Mouse (Mus musculus): Measurements from ENCODE around the gene Slc25a19. TPM values are rescaled to one million over a fixed set of nuclear protein-coding genes. Genes with fewer than 3 reads are reported as not detected.
A peak's percentile ranks its signal among the peaks of the same experiment; 100 is the strongest.

The Slc25a19 gene
- polyA plus RNA-seq, 1 experiment from 2014 or later = 56.1 TPM

DNA sequence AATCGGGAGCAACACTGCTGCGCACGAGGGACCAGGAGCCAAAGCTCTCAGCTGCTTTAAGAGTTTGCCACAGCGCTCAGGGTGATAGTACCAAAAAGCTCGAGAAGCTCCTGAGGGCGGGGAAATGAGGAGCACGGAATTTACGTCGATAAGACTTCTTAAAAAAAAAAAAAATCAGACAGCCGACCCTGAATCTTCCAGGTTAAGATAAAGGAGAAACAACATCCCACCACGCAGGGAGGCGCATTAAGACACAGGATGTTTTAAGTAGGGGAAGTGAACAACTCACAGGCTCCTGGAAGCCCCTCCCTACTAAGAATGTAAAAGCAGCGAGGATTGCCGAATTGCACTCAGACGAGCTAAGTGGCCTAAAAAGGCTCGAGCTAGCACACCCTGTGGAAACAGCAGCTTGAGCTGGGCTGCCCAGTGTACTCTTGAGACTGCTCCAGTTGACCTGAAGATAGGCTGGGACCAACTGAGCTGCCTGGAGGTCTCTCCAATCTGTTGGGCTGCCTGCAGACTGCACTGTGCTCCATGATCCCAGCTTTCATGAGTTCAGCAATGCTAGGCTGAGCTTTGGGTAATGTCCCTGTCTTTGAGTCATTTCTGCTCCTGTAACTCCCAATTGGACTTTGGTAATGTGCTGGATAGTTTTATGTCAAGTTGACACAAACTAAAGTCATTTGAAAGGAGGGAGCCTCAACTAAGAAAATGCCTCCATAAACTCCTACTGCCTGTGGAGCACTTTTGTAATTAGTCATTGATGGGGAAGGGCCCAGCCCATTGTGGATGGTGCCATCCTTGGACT lies 14.8 kb downstream of the Slc25a19 start:
- H3K9me3 ChIP-seq = no peaks in the 10 kb centered on the region
- H3K4me2 ChIP-seq (replicated peaks) = peak overlapping the region; percentile 93
- peak overlapping the region; percentile 77 for H3K27ac ChIP-seq (replicated peaks)
- 0% methylated on average over 16 of the region's 16 CpGs for WGBS
- H3K27me3 ChIP-seq = no peaks in the 10 kb centered on the region
- no peak for ATAC-seq (replicated peaks)
- H3K4me1 ChIP-seq = peaks cover 18% of the 10 kb centered on the region
- peak overlapping the region; percentile 65 for H3K9ac ChIP-seq (replicated peaks)
- H3K36me3 ChIP-seq = peaks cover 15% of the 10 kb centered on the region; the same call in 1 of the 2 replicates
- peak overlapping the region; percentile 70 for H3K4me3 ChIP-seq

DNA sequence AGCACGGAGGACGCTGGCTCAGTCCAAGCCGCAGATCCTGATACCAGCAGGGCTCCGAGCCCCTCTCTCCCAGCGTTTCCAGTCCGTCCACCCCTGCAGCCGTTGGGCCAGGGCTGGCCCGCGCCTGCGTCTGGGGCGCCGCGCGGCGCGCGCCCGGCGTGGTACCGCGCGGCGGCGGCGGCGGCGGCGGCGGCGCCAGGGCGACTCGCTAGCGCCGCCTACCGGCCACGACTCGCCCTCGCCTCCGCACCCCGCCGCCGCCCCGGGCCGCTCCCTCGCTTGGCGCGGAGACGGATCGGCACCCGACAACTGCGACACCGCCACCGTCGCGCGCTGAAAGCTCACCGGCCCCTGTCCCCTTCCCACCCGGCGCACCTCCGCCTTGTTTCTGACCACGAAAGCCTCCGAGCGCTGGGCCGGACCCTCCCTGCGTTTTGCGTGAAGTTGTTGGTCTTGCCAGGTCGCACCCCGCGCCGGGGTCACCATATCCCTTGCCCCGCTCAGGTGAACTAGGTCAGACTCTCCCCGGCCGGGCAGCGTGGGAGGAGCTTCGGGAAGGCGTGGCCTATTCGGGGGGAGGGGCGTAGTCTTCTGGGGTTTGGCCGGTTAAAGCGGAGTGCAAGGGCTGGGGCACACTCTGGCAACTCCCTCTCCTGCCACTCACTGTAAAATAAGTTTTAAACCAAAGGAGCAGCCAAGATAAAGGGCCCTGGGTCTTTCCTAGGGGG lies 15.5 kb downstream of the Slc25a19 start, which contains the start of gene Mif4gd:
Mif4gd (minus strand) TSS at position 560 of the 728 bp plus-strand sequence.
- Histone ChIP-seq H3K9ac (replicated peaks) (peak within 1 kb of the TSS; percentile 65), H3K4me1 (peaks cover 18% of the 10 kb centered on the region), H3K27me3 (no peaks in the 10 kb centered on the region), H3K4me2 (replicated peaks) (peak within 1 kb of the TSS; percentile 93), H3K4me3 (peak within 1 kb of the TSS; percentile 70), H3K27ac (replicated peaks) (peak within 1 kb of the TSS; percentile 77), H3K9me3 (no peaks in the 10 kb centered on the region), H3K36me3 (peaks cover 21% of the 10 kb centered on the region; the same call in 1 of the 2 replicates)
- WGBS = 1% methylated on average over 67 of the region's 80 CpGs
- peak; percentile 75 for ATAC-seq (replicated peaks)

DNA sequence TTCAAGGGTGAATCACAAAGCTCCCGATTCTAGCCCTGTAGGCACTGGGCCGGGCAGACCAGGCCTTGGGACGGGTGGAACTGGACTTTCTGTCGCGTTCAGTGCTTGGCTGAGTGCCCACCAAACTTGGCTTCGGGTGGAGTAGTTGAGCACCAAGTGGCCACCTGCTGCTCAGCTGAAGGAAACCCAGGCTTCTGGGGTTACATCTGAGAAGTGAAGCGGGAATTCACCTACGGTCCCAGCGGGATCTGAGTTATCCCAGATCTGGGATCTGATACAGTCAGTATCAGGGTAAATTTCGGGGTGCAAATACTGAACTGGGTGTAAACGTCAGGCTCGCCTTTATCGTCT lies 16.1 kb downstream of the Slc25a19 start:
- peak overlapping the region; percentile 66 for H3K27ac ChIP-seq (replicated peaks)
- no peaks in the 10 kb centered on the region for H3K9me3 ChIP-seq
- H3K36me3 ChIP-seq = peaks cover 26% of the 10 kb centered on the region
- H3K4me1 ChIP-seq = peaks cover 18% of the 10 kb centered on the region
- H3K27me3 ChIP-seq = no peaks in the 10 kb centered on the region
- peak overlapping the region; percentile 65 for H3K9ac ChIP-seq (replicated peaks)
- H3K4me2 ChIP-seq (replicated peaks) = peak overlapping the region; percentile 93
- H3K4me3 ChIP-seq = peak overlapping the region; percentile 70
- WGBS = 2% methylated on average over 13 of the region's 13 CpGs
- no peak; the same call in 1 of the 2 replicates for ATAC-seq (replicated peaks)

DNA sequence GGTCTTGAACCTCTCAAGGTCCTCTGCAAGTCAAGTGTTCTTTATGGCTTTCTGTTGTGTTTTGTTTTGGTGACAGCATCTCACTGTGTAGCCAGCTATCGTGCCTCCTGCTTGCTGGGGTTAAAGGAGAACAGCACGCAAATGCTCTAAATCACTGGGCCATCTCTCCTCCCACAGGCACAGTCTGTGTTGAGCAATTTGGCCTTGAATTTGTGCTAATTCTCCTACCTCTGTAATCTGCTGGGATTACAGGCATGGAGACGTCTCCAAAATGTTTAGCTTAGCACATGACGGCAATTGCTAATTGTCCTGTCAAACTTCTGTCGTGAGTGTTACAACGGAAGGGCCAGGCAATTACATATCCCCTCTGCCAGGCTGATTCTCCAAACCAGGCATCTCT lies 16.9 kb downstream of the Slc25a19 start:
- H3K27ac ChIP-seq (replicated peaks) = no peak overlapping the region
- ATAC-seq (replicated peaks) = no peak
- WGBS = 71% methylated on average over 6 of the region's 6 CpGs
- no peaks in the 10 kb centered on the region for H3K27me3 ChIP-seq
- H3K9me3 ChIP-seq = no peaks in the 10 kb centered on the region
- no peak overlapping the region for H3K9ac ChIP-seq (replicated peaks)
- no peak overlapping the region for H3K4me2 ChIP-seq (replicated peaks)
- peaks cover 33% of the 10 kb centered on the region for H3K36me3 ChIP-seq
- peaks cover 18% of the 10 kb centered on the region for H3K4me1 ChIP-seq
- no peak overlapping the region for H3K4me3 ChIP-seq

DNA sequence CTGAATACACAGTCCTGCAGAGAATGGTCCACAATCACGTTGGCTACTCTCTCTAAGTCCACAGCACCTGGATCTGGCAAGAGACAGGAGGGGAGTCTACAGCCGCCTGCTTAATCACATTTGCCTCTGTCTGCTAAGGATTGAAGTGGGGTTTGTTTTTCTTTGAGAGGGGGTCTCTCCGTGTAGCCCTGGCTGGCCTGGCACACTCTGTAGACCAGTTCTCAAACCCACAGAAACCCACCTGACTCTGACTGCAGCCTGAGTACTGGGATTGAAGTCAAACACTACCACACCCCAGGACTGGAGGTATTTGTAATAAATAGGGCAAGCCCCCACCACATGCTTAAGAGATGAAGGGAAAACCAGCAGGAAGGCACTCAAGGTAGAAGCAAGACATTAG lies 18.5 kb downstream of the Slc25a19 start:
- ATAC-seq (replicated peaks) = no peak
- peaks cover 31% of the 10 kb centered on the region for H3K4me1 ChIP-seq
- no peak overlapping the region for H3K4me2 ChIP-seq (replicated peaks)
- H3K27me3 ChIP-seq = no peaks in the 10 kb centered on the region
- WGBS = 81% methylated on average over 3 of the region's 3 CpGs
- no peak overlapping the region for H3K9ac ChIP-seq (replicated peaks)
- no peaks in the 10 kb centered on the region for H3K9me3 ChIP-seq
- no peak overlapping the region for H3K27ac ChIP-seq (replicated peaks)
- H3K36me3 ChIP-seq = peaks cover 29% of the 10 kb centered on the region
- H3K4me3 ChIP-seq = no peak overlapping the region

DNA sequence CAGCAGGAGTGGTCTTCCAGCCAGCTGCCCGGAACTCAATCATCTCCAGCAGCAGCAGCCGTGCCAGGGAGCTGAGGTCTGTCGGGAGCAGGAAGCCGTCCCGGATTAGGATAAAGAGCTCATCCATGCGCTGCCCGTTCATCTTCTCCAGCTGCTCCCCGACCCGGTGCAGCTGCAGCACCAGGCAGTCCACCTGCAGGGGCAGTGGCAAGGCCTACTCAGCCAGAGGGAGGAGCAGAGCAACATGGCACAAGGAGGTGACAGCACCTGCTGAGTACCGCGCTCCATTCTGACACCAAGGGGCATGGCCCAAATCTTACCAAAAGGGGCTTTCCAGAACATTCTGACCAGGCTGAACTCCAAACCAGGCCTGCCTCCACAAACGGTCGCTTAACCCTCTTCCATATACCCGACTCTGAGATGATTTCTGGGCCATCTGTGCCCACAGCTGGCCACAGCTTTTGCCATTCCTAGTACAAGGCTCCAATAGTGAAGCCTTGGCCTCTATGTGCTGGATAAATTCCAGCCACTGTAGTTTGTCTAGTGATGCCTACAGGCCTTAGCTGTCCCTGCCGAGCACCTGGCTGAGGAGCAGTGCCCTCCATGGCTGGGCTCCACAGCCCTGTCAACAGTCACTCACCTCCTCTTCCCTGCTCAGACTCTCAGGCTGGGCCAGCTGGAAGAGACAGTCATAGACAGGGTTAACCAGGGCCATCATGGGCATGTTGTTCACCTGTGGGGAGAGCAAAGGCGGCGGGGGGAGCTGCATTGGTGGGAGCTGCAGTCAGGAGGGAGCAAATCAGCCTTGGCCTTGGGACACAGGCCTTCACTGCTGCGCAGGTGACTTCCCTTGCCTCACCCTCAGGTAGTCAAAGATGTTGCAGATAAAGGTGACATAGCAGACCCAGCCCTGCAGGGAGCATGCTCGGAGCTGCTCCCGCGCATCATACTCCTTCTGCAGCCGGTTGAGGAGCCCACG lies 19.4 kb downstream of the Slc25a19 start:
- Histone ChIP-seq H3K9ac (replicated peaks) (no peak overlapping the region), H3K4me2 (replicated peaks) (no peak overlapping the region), H3K27me3 (no peaks in the 10 kb centered on the region), H3K4me3 (no peak overlapping the region), H3K9me3 (no peaks in the 10 kb centered on the region), H3K36me3 (peaks cover 29% of the 10 kb centered on the region), H3K27ac (replicated peaks) (no peak overlapping the region), H3K4me1 (peaks cover 35% of the 10 kb centered on the region)
- no peak for ATAC-seq (replicated peaks)
- 86% methylated on average over 23 of the region's 23 CpGs for WGBS

DNA sequence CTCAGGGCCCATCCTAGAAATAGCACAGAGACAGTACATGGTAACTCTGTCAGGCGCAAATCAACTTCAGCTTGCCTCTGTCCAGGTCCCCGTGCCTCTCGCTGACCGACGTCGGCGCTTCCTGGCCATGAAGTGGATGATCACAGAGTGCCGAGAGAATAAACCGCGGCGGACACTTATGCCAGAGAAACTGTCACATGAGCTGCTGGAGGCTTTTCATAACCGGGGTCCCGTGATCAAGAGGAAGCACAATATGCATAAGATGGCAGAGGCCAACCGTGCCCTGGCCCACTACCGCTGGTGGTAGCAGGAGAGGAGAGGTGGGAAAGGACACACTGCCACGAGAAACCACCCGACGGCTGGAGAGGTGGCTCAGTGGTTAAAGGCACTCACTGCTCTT lies 21.4 kb downstream of the Slc25a19 start:
- no peaks in the 10 kb centered on the region for H3K27me3 ChIP-seq
- no peak for ATAC-seq (replicated peaks)
- H3K9me3 ChIP-seq = no peaks in the 10 kb centered on the region
- WGBS = 94% methylated on average over 18 of the region's 18 CpGs
- H3K4me1 ChIP-seq = peaks cover 34% of the 10 kb centered on the region
- no peak overlapping the region for H3K9ac ChIP-seq (replicated peaks)
- H3K4me2 ChIP-seq (replicated peaks) = no peak overlapping the region
- no peak overlapping the region for H3K4me3 ChIP-seq
- peaks cover 29% of the 10 kb centered on the region for H3K36me3 ChIP-seq
- no peak overlapping the region for H3K27ac ChIP-seq (replicated peaks)

DNA sequence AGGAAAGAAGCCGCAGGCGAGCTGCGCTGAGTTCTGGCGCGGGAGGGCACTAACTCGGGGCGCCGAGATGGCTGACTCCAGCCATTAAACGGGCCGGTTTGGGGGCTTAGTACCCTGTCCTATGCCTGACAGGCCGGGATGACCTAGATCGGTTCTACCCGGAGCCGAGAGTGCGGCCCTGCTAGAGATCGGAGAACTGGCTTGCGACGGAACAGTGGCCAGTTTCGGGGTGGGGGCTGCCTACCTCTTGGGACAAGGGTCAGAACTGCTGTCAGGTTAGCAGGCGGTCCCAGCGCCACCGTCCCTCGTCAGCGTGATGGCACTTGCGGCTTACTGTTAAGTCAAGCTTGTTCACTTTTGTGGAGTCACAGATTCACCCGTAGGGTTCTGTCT lies 23.8 kb downstream of the Slc25a19 start:
- WGBS = 0% methylated on average over 26 of the region's 26 CpGs
- Histone ChIP-seq H3K4me2 (replicated peaks) (peak overlapping the region; percentile 94), H3K4me3 (peak overlapping the region; percentile 96), H3K9me3 (no peaks in the 10 kb centered on the region), H3K36me3 (peaks cover 29% of the 10 kb centered on the region), H3K4me1 (peaks cover 36% of the 10 kb centered on the region), H3K27ac (replicated peaks) (peak overlapping the region; percentile 95), H3K27me3 (no peaks in the 10 kb centered on the region), H3K9ac (replicated peaks) (peak overlapping the region; percentile 97)
- ATAC-seq (replicated peaks) = peak; percentile 60

DNA sequence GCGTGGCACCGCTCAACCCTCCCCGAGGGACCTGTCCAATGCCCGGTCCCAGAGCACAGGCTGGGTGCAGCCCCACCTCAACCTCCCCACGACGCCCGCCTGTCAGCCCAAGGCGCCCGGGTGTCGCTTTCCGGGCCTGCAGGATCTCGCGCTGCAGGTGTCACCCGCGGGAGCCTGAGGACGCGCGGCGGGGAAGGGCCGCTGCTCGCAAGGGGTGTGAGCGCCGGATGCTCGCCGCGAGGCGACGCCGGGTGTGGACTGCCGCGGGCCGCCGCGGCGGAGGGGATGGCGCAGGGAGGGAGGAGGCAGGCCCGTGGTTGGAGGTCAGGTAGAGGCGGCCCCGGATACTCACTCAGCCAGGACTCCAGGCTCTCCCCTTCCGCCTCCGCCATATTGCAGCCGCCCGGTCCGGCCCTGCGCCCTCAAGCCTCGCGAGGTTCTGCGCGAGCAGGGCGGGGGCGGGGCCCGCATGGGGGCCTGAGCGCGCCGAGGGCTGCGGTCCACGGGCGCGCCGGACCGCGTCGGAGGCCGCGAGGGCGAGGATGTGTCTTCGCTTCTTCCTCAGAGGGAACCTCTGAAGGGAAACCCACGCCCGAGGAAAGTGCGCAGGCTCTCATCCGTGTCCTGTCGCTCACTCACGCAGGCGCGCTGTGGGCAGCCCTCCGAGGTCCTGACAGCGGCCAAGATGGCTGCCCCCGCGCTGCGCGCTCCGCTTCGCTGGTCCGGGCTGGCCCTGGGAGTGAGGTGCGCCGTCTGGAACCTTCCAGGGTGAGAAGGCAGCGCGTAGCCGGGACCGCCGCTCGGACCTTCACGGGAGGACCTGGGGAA lies 24.4 kb downstream of the Slc25a19 start, which contains the start of the genes Mrps7 and Gga3:
Mrps7 (plus strand) TSS at position 450 of the 828 bp plus-strand sequence.
Gga3 (minus strand) TSS at position 576 of the 828 bp plus-strand sequence.
- peak; percentile 98 for ATAC-seq (replicated peaks)
- under 1% methylated on average over 88 of the region's 93 CpGs for WGBS
- H3K4me3 ChIP-seq = peak within 1 kb of the TSS; percentile 96

DNA sequence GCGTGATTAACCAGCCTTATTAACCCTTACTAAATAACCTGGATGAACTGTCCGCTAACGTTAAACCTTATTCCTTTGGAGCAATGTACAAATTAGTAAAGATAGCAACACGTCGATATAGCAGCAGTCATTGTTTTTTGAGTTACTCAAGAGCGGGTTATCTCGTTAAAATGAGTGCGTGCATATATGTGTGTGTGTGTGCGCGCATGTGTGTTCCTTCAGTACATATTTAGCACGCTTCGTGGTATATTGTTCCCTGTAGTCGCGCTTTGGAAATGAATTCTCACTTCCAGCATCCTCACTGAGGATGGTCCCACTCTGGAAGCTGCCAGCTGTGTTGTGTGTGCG lies 25.0 kb downstream of the Slc25a19 start:
- peak overlapping the region; percentile 96 for H3K4me3 ChIP-seq
- H3K9me3 ChIP-seq = no peaks in the 10 kb centered on the region
- H3K4me1 ChIP-seq = peaks cover 36% of the 10 kb centered on the region
- peak overlapping the region; percentile 94 for H3K4me2 ChIP-seq (replicated peaks)
- peak overlapping the region; percentile 95 for H3K27ac ChIP-seq (replicated peaks)
- H3K27me3 ChIP-seq = no peaks in the 10 kb centered on the region
- no peak; the same call in 1 of the 2 replicates for ATAC-seq (replicated peaks)
- H3K36me3 ChIP-seq = peaks cover 29% of the 10 kb centered on the region
- H3K9ac ChIP-seq (replicated peaks) = peak overlapping the region; percentile 97
- 7% methylated on average over 15 of the region's 15 CpGs for WGBS

More for the DNA sequence above, 24.4 kb downstream of the Slc25a19 start, which contains the start of the genes Mrps7 and Gga3:
- Histone ChIP-seq H3K4me2 (replicated peaks) (peak within 1 kb of the TSS; percentile 94), H3K9me3 (no peaks in the 10 kb centered on the region), H3K4me1 (peaks cover 36% of the 10 kb centered on the region), H3K9ac (replicated peaks) (peak within 1 kb of the TSS; percentile 97), H3K27me3 (no peaks in the 10 kb centered on the region), H3K36me3 (peaks cover 30% of the 10 kb centered on the region), H3K27ac (replicated peaks) (peak within 1 kb of the TSS; percentile 95)

DNA sequence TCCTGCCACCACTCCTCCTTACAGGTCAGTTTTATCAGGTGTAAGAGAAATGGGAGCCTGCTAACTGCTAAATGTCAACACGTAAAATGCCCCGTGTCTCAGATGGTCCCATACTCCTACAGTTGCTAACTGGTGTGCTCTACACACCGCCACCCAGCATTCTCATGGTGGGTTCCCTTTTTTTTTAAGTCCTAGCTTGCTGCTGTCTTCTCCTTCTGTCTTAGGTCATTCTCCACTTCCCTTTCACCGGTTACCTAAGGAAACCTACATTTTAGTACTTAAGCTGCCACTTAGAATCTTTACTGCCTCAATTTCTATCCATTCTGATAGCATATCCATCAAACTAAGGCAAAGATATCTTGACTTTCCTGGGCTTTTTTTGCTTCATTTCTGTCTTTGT lies 26.9 kb downstream of the Slc25a19 start:
- H3K27ac ChIP-seq (replicated peaks) = no peak overlapping the region
- H3K27me3 ChIP-seq = no peaks in the 10 kb centered on the region
- H3K36me3 ChIP-seq = peaks cover 23% of the 10 kb centered on the region
- no peaks in the 10 kb centered on the region for H3K9me3 ChIP-seq
- no peak overlapping the region for H3K4me2 ChIP-seq (replicated peaks)
- 96% methylated on average over 4 of the region's 4 CpGs for WGBS
- no peak overlapping the region for H3K4me3 ChIP-seq
- peaks cover 36% of the 10 kb centered on the region for H3K4me1 ChIP-seq
- no peak for ATAC-seq (replicated peaks)
- H3K9ac ChIP-seq (replicated peaks) = no peak overlapping the region
